In genomic region chr2:8477827-8478528, GRCm38 (mm10) we compare ENCODE assay signal across 16 mouse cellular contexts.
A peak's percentile ranks its signal among the peaks of the same experiment; 100 is the strongest.
DNase-seq lines count a peak whose midpoint lies in the region; ATAC-seq and TF ChIP-seq lines count a peak whose summit lies in the region.
"Had no signal": no experiment of that assay in that cellular context is flagged by ENCODE, and none has a peak within 500 bp of the region (broad histone marks: within the 10 kb centered on the region; RNA-seq: fewer than 3 reads in every experiment).

No protein-coding gene starts in this region.

- H3K4me3 ChIP-seq in forebrain, embryonic 16.5 days (replicated peaks; ENCODE audit: low read length), result no peak overlapping the region
- H3K4me3 ChIP-seq in forebrain, embryonic 10.5 days, result no peak overlapping the region
- H3K4me3 ChIP-seq in lung, embryonic 14.5 days (ENCODE audit: low read depth, low read length), result no peak overlapping the region
- H3K4me3 ChIP-seq in midbrain, embryonic 11.5 days (ENCODE audit: low read depth, low read length), result no peak overlapping the region
- H3K4me3 ChIP-seq: embryonic facial prominence, embryonic 13.5 days; heart, embryonic 10.5 days; limb, embryonic 10.5 days had no signal

- H3K27ac ChIP-seq in forebrain, embryonic 16.5 days (ENCODE audit: low read length), result no peak overlapping the region
- H3K27ac ChIP-seq in forebrain, embryonic 10.5 days, result no peak overlapping the region
- H3K27ac ChIP-seq in lung, embryonic 14.5 days (ENCODE audit: low read depth), result no peak overlapping the region
- H3K27ac ChIP-seq in midbrain, embryonic 11.5 days (ENCODE audit: low read depth, low read length), result no peak overlapping the region
- H3K27ac ChIP-seq: embryonic facial prominence, embryonic 13.5 days; heart, embryonic 10.5 days; limb, embryonic 10.5 days; liver, embryonic 14.5 days had no signal

- WGBS in forebrain, embryonic 16.5 days, result 56% methylated on average over 6 of the region's 6 CpGs
- 80% methylated on average over 6 of the region's 6 CpGs for WGBS in forebrain, embryonic 10.5 days
- 43% methylated on average over 6 of the region's 6 CpGs for WGBS in lung, embryonic 14.5 days
- WGBS in midbrain, embryonic 11.5 days, result 60% methylated on average over 6 of the region's 6 CpGs

- no peaks in the 10 kb centered on the region for H3K4me1 ChIP-seq in forebrain, embryonic 16.5 days (replicated peaks; ENCODE audit: control insufficient read depth, insufficient read depth, low read length)
- H3K4me1 ChIP-seq in forebrain, embryonic 10.5 days, result no peaks in the 10 kb centered on the region
- H3K4me1 ChIP-seq in lung, embryonic 14.5 days (ENCODE audit: insufficient read depth), result no peaks in the 10 kb centered on the region
- peaks cover 8% of the 10 kb centered on the region for H3K4me1 ChIP-seq in midbrain, embryonic 11.5 days (ENCODE audit: control insufficient read depth, insufficient read depth, low read length)
- H3K4me1 ChIP-seq: embryonic facial prominence, embryonic 13.5 days; heart, embryonic 10.5 days; limb, embryonic 10.5 days had no signal

- DNase-seq in forebrain, embryonic 10.5 days (ENCODE audit: extremely low spot score, low spot score), result no peak
- DNase-seq in lung, embryonic 14.5 days, result peak; percentile 50
- no peak for DNase-seq in lung, adult 18-20 months
- no peak for DNase-seq in midbrain, embryonic 11.5 days (ENCODE audit: low spot score, missing footprints)
- DNase-seq in retina, embryonic 14.5 days (ENCODE audit: low spot score), result peak; percentile 26
- DNase-seq in thymus, adult 18-20 months, result no peak
- no peak for DNase-seq in ovary, adult 18-20 months (ENCODE audit: low spot score)
- DNase-seq: B cell, adult 2 months; cerebellum, adult 9-10 months; gastrocnemius, postnatal 25 days; right cerebral cortex, adult 18-20 months had no signal

- no peak overlapping the region for H3K4me2 ChIP-seq in forebrain, embryonic 16.5 days (ENCODE audit: low read length)
- H3K4me2 ChIP-seq in lung, embryonic 14.5 days, result no peak overlapping the region
- no peak overlapping the region for H3K4me2 ChIP-seq in midbrain, embryonic 11.5 days
- H3K4me2 ChIP-seq: embryonic facial prominence, embryonic 13.5 days had no signal

- no peaks in the 10 kb centered on the region for H3K27me3 ChIP-seq in forebrain, embryonic 16.5 days (replicated peaks; ENCODE audit: control insufficient read depth, insufficient read depth, low read length)
- H3K27me3 ChIP-seq in forebrain, embryonic 10.5 days (ENCODE audit: poor library complexity, severe bottlenecking), result no peaks in the 10 kb centered on the region
- no peaks in the 10 kb centered on the region for H3K27me3 ChIP-seq in lung, embryonic 14.5 days (ENCODE audit: insufficient read depth, low read length)
- no peaks in the 10 kb centered on the region for H3K27me3 ChIP-seq in midbrain, embryonic 11.5 days (ENCODE audit: control insufficient read depth, insufficient read depth, low read length)
- H3K27me3 ChIP-seq: embryonic facial prominence, embryonic 13.5 days had no signal

- peak; percentile 58 for ATAC-seq in forebrain, embryonic 16.5 days
- ATAC-seq in lung, embryonic 14.5 days (ENCODE audit: insufficient read depth), result peak; percentile 41; the same call in 1 of the 2 replicates
- ATAC-seq in midbrain, embryonic 11.5 days (ENCODE audit: low FRiP score), result peak; percentile 78

- no peaks in the 10 kb centered on the region for H3K9me3 ChIP-seq in forebrain, embryonic 16.5 days (ENCODE audit: control insufficient read depth, low read length)
- no peaks in the 10 kb centered on the region for H3K9me3 ChIP-seq in forebrain, embryonic 10.5 days
- H3K9me3 ChIP-seq in lung, embryonic 14.5 days (ENCODE audit: low read depth, low read length), result no peaks in the 10 kb centered on the region
- no peaks in the 10 kb centered on the region for H3K9me3 ChIP-seq in midbrain, embryonic 11.5 days (ENCODE audit: control insufficient read depth, low read length)
- H3K9me3 ChIP-seq: embryonic facial prominence, embryonic 13.5 days; heart, embryonic 10.5 days; limb, embryonic 10.5 days had no signal

- no peak overlapping the region for H3K9ac ChIP-seq in forebrain, embryonic 16.5 days (replicated peaks; ENCODE audit: low read depth, low read length)
- H3K9ac ChIP-seq in lung, embryonic 14.5 days, result no peak overlapping the region
- no peak overlapping the region for H3K9ac ChIP-seq in midbrain, embryonic 11.5 days (ENCODE audit: low read length)
- H3K9ac ChIP-seq: embryonic facial prominence, embryonic 13.5 days; liver, embryonic 14.5 days had no signal

- TF ChIP-seq CTCF in lung, embryonic 14.5 days (IDR thresholded peaks at IDR 0.05; ENCODE audit: low read depth), result no peak

- no peaks in the 10 kb centered on the region for H3K36me3 ChIP-seq in forebrain, embryonic 16.5 days (ENCODE audit: control insufficient read depth, insufficient read depth)
- no peaks in the 10 kb centered on the region for H3K36me3 ChIP-seq in forebrain, embryonic 10.5 days (replicated peaks)
- no peaks in the 10 kb centered on the region for H3K36me3 ChIP-seq in lung, embryonic 14.5 days (ENCODE audit: insufficient read depth)
- H3K36me3 ChIP-seq in midbrain, embryonic 11.5 days (ENCODE audit: control insufficient read depth, insufficient read depth, low read length), result no peaks in the 10 kb centered on the region
- H3K36me3 ChIP-seq: embryonic facial prominence, embryonic 13.5 days; heart, embryonic 10.5 days; limb, embryonic 10.5 days had no signal

Comparison
In these comparisons a context has a peak if more than half of its experiments do, and no peak if none do; other contexts are left out.
1. DNase-seq: peak in lung, embryonic 14.5 days (single experiment) and retina, embryonic 14.5 days (single experiment); none in forebrain, embryonic 10.5 days (single experiment), lung, adult 18-20 months (0 of 2), midbrain, embryonic 11.5 days (single experiment), thymus, adult 18-20 months (0 of 2) and ovary, adult 18-20 months (single experiment).
2. Peak in every context shown above with its lines, with median percentiles within 50 percentile points of each other: ATAC-seq.